Mouse (Mus musculus) B cell, adult 2 months (primary cell): ENCODE data around the gene Slc39a11.

Experiments used
- DNase-seq, 2 experiments: peaks; one replicate each; pipeline ENCODE4 v3.0.0; 2022

Slc39a11 gene

DNA sequence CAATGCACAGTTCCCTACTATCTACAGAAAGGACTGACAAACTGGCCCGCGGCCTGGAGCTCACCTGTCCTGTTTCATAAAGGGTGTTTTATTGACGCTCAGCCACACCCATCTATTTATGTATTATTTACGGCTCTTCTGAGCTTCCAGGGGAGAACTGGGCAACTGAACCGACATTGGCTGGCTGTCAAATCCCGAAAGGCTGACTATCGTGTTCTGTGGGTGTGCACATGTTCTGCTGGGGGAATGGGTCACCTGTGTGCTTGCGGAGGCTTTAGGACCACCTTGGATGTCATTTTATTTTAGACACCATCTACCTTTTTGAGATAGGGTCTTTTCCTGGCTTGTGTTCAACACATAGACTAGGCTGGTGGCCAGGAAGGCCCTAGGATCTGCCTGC is 375.8 kb downstream of the Slc39a11 start:
- DNase-seq = no peak

DNA sequence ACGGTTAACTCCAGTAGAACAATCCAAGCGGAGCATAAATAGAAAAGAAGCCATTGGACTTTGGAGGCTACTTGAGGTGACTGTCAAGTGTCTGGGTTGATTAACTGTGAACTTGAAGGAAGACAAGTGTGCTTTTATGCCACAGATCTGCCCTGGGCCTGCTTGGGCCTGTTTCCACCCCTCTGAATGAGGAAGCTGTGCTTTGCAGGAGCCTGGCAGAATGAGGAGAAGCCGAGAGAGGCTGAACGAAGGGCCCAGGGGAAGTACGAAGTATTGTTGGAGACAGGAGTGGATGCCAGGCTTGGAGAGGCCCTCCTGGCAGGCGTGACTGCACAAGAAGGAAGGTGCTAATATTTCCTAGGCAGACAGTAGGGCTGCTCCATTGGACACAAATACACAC is 378.0 kb downstream of the Slc39a11 start:
- no peak for DNase-seq

DNA sequence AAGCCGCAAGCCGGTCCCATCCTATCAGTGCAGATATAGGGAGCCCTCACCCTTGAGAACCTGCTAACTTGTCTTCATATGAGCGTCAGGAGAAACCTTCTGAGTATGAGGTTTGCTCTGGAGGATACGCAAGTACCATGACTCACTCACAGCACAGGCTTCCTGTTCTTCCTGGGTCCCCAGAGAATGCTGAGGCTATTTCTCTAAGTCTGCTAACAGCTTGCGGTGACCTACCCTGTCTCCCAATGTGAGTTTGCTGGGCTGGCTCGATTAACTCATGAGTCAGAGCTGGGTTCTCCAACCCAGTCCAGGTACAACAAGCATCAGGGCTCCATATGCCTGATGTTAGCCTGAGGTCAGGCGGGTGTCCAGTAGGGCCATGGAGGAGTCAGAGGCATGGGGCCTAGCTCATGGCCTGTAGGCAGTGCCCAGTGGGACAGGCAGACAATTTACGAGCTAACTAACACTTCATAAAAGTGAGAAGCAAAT is 381.0 kb downstream of the Slc39a11 start:
- DNase-seq = no peak

DNA sequence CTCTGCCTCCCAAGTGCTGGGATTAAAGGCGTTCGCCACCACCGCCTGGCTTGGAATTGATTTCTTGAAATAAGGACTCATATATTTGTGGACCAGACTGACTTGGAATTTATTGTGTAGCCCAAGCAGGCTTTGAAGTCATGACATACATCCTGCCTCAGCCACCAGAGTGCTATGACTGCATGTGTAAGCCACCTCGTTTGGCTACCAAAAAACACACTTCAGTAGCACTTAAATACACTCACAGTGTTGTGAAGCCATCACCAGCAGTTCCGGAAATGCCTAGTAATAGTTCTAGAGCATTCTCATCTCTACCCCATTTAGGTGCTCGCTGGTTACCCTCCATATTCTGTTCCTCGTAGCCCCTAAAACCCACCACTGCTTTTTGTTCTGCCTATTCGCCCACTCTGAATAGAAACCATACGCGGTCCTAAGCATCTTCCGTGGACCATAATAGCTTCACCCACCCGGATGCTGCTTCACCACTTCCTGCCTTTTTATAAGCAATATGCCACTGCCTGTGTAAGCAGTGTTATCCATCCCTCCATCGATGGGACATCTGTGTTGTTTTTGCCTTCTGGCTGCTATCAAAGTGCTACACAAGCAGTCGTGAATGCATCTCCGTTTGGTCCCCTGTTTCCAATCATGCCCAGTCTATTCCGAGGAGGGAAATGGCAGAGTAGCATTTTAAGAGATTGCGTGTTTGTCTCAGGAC is 382.2 kb downstream of the Slc39a11 start:
- no peak for DNase-seq

DNA sequence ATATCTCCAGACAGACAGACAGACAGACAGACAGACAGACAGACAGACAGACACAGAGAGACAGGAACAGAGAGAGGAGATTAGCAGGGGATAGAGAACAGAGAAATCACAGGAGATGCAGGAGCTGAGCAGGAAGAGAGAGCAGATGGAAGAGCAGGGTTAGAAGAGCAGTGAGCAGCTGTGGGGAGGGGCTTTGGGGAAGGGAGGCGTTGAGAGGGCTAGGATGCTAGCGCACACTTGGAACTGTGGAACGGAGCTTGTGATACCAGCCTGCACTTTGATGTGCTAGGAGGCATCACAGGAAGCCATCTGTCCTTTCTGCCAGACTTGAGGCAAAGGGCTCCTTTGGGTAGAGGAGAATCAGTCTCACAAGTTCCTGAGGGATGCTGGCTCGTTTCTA is 383.2 kb downstream of the Slc39a11 start:
- DNase-seq = no peak

DNA sequence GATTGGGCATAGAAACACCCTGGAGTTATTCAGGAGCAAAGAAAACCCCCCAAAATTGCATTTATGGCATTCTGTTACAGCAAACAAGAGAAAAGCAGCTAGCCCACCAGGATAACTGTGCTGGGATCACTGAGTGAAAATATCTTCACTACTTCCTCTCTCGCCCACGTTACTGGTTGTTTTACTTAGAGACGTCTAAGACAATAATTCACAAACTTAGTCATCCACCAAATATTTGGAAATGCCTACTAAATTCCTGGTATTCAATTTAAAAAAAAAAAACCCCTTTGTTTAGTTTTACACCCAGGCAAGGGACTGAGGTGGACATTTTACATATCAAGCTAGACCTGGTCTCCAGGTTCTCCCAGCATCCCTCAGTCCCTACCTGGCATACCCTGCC is 384.3 kb downstream of the Slc39a11 start:
- no peak for DNase-seq

DNA sequence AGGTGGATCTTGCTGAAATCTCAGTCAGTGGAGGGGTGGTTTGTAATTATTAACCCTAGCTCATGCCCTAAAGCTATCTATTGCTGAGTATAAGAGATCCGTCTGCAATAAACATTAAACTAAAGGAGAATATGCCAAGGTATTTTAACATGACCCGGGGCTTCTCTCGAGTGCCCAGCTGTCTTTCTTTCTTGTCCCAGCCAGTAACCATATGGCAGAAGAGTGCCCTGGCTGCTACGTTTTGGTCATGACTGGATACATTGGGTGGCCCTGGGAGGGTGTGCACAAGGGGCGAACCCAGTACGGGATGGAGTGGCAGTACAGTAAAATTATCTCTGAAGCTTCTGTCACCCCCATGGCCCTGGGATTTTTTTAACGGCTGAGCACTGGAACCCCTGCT is 385.9 kb downstream of the Slc39a11 start:
- DNase-seq = no peak

DNA sequence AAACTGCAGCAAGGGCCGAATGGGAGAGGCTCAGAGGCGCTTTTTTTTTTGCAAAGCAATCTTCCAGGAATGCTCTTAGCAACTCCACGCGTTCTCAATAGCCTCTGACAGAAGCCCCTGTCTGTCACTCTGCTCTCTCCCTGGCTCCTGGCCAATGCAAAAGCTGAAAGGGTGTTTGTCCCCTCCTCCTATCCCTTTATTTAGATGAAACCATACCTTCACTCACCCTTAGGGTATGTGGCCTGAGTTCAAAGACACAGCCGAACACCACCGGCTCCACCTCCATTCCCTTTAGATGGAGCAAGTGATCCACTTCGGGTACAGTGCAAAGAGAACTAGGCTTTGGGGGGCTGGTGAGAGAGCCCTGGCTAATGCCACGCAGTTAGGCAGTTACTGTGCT is 387.8 kb downstream of the Slc39a11 start:
- no peak for DNase-seq

DNA sequence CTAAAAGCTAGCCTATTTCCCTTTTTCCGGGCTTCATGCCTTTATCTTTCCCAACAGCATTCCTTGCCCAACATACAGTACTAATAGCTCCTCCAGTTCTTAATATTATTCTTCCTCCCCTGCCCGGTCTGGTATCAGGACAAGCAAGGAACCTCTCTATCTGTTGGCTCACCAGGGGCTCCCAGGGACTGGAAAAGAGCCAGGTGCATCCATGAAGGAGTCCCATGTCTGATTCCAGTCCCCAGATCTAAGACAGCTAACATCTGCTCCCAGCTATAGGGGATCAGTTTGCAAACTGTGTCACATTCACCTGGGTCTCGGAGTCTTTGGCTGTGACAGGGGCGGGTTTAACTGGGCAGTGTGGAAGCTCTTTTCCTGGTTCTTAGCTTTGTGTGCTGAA is 388.5 kb downstream of the Slc39a11 start:
- no peak for DNase-seq

DNA sequence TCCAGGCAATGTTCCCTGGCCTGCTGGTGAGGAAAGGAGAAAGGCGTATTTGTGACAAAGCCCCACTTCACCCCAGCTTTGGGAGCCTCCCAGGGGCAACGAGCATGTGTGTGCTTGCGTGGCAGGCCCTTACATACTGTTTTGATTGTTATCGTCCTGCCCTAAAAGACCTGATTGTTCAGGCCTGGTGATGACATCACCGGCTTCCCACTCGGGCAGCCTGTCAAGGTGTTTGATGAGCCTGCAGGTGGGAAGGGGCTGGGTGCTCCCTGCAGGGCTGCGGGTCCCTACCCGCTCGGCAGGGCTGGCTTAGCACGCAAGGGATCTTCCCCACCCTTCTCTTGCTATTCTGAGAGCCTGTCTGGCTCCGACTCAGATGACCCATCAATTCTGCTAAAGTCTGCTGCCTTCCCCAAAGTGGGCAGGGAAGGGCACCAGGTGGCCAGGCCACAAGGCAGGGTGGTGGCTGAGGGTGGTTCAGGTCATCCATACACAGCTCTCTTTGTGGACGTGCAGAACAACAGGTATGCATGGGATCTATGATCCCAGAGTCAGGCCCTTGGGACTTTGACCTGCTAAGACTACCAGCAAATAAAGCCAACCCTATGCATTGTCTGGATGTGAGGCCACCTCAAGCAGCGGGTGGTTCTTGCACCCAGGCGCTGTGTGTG is 390.0 kb downstream of the Slc39a11 start:
- no peak for DNase-seq

DNA sequence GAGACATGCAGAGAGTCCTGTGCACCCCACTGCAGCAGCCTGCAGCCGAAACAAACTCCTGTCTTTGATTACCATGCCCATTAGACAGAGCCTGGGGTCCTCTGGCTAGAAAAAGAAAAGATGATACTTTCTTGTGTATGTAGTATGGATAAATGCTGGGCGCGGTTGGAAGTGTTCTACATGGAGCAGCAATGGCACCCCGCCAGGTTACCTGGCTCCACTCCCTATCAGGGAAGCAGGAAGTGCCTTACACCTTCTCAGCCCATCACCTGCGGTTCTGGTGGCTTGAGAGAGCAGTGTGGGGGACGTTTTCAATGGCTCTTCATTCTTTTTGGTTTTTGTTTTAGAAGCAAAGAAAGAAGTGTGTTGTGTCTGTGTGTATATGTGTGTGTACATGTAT is 391.9 kb downstream of the Slc39a11 start:
- DNase-seq = no peak

DNA sequence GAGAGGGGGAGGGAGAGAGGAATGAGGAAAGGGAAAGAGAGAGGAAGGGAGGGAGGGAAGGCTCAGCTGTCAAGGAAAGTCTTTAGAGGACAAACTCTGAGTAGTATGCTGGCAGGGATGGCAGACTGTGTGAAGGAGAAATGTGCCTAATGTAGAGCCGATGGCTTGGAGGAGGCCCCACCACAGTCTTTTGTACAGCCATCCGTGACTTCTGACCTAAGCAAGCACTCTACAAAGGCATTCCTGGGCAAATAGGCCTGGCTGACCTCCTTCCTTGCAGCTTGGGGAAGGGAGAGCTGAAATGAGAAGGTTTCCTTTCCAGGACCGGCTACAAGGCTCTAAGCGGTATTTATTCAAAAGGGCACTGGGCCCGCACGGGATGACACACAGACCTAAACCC is 395.2 kb downstream of the Slc39a11 start:
- DNase-seq = no peak

DNA sequence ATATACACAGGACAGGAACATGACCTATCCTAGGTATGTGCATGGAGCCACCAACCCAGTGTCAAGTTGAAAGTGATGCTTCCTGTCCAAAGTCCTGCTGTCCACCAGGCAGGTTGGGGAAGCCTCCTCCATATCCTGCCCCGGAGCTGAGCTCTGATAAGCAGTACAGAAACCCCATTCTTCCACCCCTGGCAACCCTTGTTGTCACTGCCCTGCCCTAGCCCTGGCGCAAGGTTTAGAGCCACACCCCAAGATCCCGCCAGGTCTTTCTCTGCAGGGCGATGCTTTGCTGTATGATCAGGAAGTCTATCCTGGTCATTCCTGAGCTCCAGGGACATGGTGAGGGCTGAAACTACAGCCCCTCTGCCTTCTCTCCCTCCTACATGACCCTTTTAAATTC is 396.7 kb downstream of the Slc39a11 start:
- DNase-seq = no peak

DNA sequence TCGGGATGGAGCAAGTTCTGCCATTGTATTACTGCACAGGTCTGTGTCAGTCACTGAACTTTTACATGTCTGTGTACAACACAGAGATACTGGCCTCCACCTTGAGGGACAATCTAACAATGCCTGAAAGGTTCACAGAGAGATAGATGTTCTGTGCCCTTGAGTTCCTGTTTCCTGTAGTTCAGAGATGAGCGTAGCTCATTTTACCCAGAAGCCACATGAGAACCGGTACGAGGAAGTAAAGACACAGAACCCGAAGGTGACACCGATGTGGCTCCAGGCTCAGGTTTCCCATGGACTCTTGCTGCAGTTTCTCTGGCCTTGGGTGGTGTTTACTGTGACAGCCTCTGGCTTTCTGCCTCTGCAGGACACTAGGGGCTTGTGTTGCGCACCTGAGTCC is 398.7 kb downstream of the Slc39a11 start:
- no peak for DNase-seq

DNA sequence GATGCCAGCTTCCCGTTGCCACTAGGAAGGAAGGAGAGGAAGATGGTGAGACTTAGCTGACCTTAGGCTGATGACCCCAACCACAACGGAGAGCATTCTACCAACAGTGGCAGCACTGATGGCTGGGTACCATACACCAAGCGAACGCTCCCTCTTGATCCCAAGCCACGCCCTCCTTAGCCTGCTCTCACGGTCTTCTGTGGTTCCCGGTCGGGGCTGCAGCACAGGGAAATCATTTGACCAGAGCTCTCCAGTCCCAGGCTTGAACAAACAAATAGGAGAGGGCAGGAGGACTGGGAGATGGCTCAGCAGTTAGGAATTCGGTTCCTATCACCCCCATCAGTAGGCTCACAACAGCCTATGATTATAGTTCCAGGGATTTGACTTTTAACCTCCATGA is 403.4 kb downstream of the Slc39a11 start:
- no peak for DNase-seq

DNA sequence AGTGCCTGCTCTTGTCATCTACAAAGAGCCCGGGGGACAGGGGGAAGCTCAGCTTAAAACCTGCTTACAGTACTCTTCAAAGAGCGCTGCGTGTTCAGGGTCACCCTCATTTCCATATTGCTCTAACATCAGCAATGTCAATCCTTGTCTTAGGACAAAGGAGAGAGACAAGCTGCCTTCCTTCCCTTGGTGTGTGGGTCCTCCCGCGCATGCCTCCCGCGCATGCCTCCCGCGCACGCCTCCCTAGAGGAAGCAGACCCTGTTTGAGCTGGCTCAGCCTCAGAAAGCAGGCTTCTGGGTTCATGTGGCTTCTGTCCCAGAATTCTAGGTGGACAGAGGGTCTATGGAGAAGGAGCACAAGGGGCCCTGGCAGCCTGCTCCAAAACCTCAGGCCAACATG is 404.2 kb downstream of the Slc39a11 start:
- DNase-seq = no peak

DNA sequence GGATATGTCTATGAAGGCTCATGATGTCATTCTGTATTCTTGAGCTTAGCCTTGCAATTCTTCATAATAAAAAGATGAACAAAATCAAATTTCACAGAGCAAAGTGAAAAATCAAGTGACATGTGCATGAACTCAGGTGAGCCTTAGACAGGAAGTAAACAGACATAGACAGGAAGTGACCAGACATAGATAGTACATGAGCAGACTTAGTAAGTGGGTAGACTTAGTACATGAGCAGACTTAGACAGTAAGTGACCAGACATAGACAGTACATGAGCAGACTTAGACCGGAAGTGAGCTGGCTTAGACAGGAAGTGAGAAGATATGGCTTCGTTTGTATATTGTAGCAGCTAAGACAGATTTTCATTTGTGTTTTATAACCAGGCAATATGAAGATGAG is 415.4 kb downstream of the Slc39a11 start:
- DNase-seq = no peak

DNA sequence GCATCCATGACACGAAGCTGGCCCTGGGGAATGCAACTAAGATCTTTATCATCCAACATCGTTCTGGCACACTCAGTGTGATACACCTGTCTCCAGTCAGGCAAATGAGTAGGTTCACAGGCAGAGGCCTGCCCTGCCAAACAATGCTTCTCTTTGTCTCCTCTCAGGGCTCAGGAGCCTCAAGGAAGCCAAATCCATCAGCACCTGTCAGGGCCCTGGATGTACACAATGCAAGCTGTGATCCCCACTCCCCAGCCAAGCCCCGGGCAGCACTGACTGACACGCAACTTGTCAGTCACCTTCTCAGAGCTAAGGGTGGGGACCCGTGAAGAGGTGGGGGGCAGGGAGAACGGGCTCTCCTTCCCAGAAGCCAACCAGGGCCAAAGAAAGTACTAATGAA is 417.8 kb downstream of the Slc39a11 start:
- no peak for DNase-seq

DNA sequence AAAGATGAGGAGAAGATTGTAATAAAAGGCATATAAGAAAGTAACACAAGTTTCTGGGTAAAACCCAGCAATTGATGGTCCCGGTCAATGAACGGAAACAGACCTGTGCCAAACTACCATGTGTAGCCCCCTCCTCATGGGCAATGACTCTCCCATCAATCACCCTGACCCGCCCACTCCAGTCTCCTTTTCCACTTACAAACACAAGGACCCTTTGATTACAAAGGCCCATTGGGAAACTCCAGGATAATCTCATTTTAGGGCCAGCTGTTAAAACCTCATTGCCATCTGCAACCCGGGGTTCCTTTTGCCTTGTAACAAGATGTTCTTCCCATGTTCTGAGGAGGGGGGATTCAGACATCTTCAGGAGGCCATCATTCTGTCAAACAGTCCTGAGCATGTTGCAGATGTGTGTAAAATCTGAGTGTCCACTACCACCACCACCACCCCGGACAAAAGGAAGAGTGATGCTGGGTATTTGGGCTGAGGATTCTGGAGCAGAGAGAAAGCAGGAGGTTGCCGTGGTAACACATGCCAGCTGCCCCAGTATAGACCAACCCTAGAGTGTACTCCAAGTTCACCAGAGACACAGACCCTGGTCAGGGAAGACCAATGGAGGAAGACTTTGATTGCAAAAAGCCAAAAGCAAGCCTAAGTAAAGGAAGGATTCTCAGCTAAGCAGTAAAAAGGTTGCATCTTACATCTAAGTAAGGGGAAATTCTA is 419.3 kb downstream of the Slc39a11 start:
- no peak for DNase-seq

DNA sequence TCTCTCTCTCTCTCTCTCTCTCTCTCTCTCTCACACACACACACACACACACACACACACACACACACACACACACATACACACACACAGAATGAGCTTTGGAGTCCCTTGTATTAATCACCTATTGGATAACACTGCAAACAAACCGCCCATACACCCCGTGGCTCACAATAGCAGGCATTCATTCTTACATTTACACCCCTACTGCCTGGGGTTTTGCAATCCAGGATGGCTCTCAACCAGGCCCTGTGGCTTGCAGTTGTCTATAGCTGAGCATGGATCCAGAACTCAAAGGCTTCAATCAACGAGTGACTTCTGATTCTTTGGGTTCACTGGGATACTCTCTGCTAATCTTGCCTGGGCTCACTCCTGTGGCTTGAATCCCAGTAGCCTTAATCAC is 424.1 kb downstream of the Slc39a11 start:
- no peak for DNase-seq

DNA sequence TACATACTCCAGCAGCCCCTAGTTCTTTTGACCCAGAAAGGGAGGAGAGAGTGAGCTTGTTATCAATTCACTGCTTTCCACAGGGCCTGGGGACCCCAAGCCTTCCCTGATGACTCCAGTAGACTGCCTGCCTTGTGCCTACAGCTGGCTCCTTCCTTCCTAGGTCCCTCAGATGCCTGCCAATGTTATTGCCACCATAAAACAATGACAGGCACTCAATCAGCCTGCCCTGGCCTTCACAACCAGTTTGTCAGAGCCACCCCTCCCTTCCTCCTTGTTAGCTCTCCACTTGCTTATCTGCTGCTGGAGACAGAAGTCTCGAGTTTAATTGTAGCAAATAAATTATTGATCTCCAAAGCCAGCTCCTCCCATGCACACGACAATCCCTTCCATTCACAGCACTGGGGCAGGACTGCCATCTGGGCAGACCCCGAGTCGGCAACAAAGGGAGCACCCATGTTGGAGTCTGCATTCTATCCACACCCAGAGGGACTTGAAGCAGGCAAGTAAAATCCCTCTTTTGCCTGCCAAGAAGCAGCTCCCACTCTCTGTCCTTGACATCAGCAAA is 426.0 kb downstream of the Slc39a11 start:
- DNase-seq = no peak

DNA sequence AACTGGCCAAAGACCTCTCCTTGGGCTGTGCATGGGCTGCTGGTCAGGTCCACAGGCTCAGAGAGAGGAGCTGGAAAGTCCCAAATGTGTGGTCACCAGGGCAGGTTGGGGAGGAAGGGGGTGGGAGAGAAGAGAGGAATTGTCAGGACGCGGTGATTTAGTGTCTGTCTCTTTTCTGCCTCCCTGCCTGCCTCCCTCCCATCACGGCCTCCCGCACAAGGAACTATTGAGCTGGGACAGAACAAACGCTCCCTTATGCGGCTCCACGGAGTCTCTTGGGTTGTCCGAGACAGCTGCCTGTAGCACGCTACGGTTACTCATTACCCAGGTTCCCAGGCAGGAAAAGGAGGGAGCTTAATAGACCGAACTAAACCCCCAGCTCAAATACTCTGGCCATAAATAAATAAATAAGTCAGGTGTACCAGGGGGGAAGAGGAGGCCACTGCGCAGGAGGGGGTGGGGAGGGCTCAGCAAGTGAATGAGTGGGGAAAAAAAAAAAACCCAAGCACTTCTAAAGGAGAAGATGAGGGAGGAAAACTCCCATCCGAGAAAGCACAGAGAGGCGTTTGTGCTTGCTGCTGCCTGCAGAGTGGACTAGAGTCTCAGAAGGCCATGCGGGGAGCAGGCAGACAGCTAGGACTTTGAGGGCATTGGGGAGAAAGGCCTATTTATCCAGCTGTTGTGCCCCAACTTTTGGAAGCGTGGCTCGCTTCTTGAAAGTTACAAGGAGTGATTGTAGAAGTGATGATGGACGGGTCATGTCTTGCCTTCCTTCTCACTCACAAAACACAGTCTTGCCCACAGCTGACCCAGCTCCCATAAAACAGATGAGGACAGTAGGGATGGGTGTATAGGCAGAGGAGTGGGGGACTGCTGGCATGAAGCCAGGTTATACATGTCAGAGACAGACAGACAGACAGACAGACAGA is 428.3 kb downstream of the Slc39a11 start:
- no peak for DNase-seq

DNA sequence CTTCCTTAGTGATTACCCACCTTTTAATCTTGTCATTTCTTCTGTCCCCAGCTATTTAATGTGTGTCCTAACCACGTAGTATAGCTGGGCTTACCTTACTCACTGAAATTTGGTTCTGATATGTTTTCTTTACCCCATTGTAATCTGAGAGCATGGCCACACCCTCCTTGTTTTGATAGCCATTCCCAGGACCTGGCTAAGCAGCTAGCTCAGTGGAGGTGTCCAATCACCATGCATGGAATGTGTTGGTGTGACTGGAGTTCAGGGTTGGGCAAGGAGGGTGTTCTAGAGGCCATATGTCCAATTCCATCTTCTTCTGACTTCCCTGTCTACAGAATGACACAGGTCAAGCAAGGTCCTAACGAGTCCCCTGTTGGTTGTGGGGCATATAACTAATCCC is 429.2 kb downstream of the Slc39a11 start:
- no peak for DNase-seq
